Mouse (Mus musculus) E14TG2a.4 (cell line): Measurements from ENCODE around the gene Amd1.

ENCODE experiments used
- H3K27me3 ChIP-seq: 2 replicates; pipeline ENCODE4 v1.6.1; 2014; ENCODE audit warnings: low read length, control low read depth; ENCODE audit not compliant: insufficient read depth
- H3K36me3 ChIP-seq: 2 replicates; pipeline ENCODE4 v1.6.1; 2014; ENCODE audit warnings: low read length, control low read depth; ENCODE audit not compliant: insufficient read depth
- H3K4me1 ChIP-seq: replicated peaks from 2 replicates; pipeline ENCODE4 v1.6.1; 2014; ENCODE audit warnings: low read depth, low read length, control low read depth
- H3K4me3 ChIP-seq: replicated peaks from 2 replicates; pipeline ENCODE4 v1.5.1; 2014; ENCODE audit warnings: mild to moderate bottlenecking, low read length
- H3K9me3 ChIP-seq: 2 replicates; pipeline ENCODE4 v1.6.1; 2014; ENCODE audit warnings: low read length, control low read depth
- CTCF ChIP-seq: conservative IDR thresholded peaks from 2 replicates; pipeline ENCODE4 v1.5.1; 2014; ENCODE audit warnings: low read length
- NANOG ChIP-seq: IDR thresholded peaks from 2 replicates; pipeline ENCODE4 v1.6.1; 2014; ENCODE audit warnings: borderline replicate concordance, low read length, mixed read lengths
- POU5F1 ChIP-seq: IDR thresholded peaks from 2 replicates; pipeline ENCODE4 v1.6.1; 2014; ENCODE audit warnings: low read length, borderline replicate concordance

Amd1 gene

DNA sequence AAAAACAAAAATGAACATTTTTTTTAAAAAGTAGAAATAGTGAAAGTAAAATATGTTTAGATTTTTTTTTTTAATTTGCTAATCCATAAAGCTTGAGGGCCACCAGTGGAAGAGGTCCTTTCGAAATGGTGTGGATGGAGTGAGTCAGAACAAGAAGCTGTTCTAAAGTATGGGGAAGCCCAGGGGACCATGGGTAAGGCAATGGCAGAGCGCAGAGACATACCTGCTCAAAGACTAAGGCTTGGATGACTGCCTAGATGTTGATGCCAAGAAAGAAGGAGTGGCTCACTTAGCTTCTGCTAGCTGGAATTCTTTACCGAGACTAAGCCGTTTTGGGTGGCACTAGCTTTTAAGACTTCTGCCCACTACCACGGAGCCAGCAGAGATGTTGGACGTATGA, 39.8 kb downstream of the Amd1 start:
- H3K9me3 ChIP-seq, result no peaks in the 10 kb centered on the region
- no peaks in the 10 kb centered on the region for H3K27me3 ChIP-seq
- H3K4me3 ChIP-seq, result no peak overlapping the region
- H3K36me3 ChIP-seq, result no peaks in the 10 kb centered on the region
- TF ChIP-seq CTCF (no peak), POU5F1 (no peak), NANOG (no peak)
- peaks cover 31% of the 10 kb centered on the region for H3K4me1 ChIP-seq

DNA sequence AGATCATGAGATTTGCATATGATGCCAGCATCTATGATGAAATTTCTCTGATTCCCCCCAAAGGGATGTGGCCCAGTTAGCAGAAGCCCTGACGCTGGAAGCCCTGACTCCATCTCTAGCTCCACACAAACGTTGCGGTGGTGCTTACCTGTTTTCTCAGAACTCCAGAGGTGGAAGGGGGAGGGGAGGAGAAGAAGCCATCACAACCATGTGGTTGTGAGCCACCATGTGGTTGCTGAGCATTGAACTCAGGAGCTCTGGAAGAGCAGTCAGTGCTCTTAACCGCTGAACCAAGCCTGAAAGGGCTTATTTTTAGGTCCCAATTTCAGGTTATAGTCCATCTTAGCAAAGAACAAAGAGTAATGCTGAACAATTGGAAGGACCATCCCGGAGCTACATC, 41.7 kb downstream of the Amd1 start:
- H3K27me3 ChIP-seq, result no peaks in the 10 kb centered on the region
- TF ChIP-seq POU5F1, result no peak
- no peak for TF ChIP-seq CTCF
- no peak for TF ChIP-seq NANOG
- H3K36me3 ChIP-seq, result peaks cover 9% of the 10 kb centered on the region
- peaks cover 31% of the 10 kb centered on the region for H3K4me1 ChIP-seq
- no peaks in the 10 kb centered on the region for H3K9me3 ChIP-seq
- 0 out of 2 replicates have a peak overlapping the region, but pooled peaks have one; percentile 8 for H3K4me3 ChIP-seq

DNA sequence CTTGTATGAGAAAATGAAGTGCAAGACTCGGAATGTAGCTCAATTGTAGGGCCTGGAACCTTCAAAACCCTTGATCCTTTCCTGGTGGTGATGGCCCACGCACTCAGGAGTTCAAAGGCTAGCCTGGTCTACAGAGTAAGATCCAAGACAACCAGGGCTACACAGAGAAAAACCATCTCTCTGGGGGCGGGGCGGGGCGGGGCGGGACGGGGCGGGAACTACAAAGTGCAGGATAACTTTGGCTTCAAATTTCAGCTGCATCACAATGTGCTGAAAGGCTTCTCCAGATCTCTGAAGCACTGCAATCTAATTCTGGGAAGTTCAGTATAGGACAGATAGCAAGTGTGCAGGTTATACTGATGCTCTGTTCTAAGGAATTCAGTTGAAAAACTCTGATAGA, 42.4 kb downstream of the Amd1 start:
- Histone ChIP-seq H3K4me1 (peaks cover 31% of the 10 kb centered on the region), H3K27me3 (no peaks in the 10 kb centered on the region), H3K4me3 (0 out of 2 replicates have a peak overlapping the region, but pooled peaks have one; percentile 17), H3K9me3 (no peaks in the 10 kb centered on the region), H3K36me3 (peaks cover 15% of the 10 kb centered on the region)
- no peak for TF ChIP-seq POU5F1
- TF ChIP-seq NANOG, result no peak
- TF ChIP-seq CTCF, result no peak

DNA sequence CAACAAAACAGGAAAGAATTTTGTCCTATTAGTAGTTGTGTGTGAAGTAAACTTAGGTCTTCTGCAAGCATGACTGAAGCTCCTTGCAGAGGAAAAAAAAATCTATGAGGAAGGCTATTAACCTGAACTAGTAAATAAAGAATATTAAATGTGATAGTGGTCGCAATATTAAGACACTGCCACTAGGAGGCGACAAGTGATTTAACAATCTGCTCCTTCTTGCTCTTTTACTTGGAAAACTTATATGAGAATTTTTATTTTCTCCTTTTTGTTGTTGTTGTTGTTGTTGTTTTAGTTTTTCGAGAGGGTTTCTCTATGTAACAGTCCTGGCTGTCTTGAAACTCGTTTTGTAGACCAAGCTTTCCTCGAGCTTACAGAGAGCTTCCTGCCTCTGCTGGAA, 43.0 kb downstream of the Amd1 start:
- TF ChIP-seq CTCF (peak; percentile 56), POU5F1 (no peak)
- Histone ChIP-seq H3K36me3 (peaks cover 20% of the 10 kb centered on the region), H3K4me1 (peaks cover 31% of the 10 kb centered on the region), H3K9me3 (no peaks in the 10 kb centered on the region), H3K4me3 (0 out of 2 replicates have a peak overlapping the region, but pooled peaks have one; percentile 17), H3K27me3 (no peaks in the 10 kb centered on the region)

DNA sequence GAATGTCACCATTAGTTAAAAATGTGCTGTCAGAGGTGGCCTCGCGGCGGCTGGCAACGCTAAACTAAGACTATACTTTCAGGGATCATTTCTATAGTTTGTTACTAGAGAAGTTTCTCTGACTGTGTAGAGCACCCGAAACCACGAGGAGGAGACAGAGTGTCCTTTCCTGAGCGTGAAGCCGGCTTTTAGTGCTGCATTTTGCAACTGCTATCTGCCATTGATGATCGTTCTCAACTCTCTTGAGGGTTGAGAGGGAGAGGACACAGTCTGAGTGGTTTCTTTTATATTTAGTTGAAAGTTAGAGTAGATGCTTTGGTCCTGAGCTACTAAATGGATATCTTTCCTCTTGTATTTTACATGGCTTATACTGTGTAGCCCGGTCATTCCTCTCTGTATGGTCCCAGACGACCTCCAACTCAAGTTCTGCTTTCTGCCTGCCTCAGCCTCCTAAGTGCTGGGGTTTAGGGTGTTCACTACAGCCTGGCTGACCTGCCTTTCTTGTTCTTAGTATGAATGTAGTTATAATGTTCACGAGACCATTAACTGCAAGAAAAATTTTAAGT, 43.5 kb downstream of the Amd1 start:
- Histone ChIP-seq H3K9me3 (no peaks in the 10 kb centered on the region), H3K4me1 (peaks cover 31% of the 10 kb centered on the region), H3K36me3 (peaks cover 24% of the 10 kb centered on the region), H3K4me3 (no peak overlapping the region), H3K27me3 (no peaks in the 10 kb centered on the region)
- peak; percentile 33; the same call in 1 of the 2 replicates for TF ChIP-seq NANOG
- TF ChIP-seq POU5F1, result peak; percentile 67
- TF ChIP-seq CTCF, result no peak

DNA sequence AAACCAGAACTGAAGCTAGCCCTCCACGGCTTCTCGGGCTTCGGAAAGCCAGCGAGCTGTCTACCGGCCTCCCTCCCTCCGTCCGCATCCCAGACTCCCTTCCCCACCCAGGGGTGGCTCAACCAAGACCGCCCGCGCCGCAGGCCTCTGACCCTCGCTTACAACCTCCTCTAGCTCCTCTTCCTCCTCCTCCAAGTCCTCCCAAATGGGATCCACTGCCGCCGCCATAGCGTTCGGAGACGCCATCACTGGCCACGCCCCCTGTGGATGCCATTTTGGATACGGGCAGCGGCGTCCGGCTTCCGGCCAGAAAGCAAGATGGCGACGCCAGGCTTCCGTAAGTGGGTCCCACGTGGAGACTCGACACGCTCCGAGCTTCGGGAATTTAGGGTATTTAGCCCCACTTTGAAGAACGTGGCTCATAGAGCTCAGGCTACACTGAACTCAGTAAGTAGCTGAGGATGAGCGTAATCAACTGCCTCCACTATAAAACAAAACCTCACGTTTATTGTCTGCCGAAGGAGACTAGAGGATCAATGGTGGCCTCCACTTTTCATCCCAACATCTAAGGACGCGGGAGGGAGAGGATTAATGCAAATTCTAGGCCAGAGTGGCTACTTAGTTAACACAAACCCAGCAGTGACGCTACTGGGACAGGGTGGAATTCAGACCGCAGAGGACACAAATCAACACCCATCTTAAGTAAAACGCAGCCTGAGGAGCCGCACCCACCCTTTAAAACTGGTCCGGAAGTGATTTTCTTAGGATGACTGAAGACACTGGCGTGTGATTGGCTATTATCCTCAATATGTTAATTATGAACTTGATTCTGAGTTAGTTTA, 44.4 kb downstream of the Amd1 start, which contains the start of gene Gtf3c6:
Gene Gtf3c6, minus strand, starts transcription at position 695 of the 842 bp plus-strand sequence.
- H3K9me3 ChIP-seq, result no peaks in the 10 kb centered on the region
- peaks cover 33% of the 10 kb centered on the region for H3K36me3 ChIP-seq
- TF ChIP-seq NANOG (no peak), CTCF (no peak), POU5F1 (no peak)
- H3K4me1 ChIP-seq, result peaks cover 31% of the 10 kb centered on the region
- H3K27me3 ChIP-seq, result no peaks in the 10 kb centered on the region
- peak within 1 kb of the TSS; percentile 92 for H3K4me3 ChIP-seq

DNA sequence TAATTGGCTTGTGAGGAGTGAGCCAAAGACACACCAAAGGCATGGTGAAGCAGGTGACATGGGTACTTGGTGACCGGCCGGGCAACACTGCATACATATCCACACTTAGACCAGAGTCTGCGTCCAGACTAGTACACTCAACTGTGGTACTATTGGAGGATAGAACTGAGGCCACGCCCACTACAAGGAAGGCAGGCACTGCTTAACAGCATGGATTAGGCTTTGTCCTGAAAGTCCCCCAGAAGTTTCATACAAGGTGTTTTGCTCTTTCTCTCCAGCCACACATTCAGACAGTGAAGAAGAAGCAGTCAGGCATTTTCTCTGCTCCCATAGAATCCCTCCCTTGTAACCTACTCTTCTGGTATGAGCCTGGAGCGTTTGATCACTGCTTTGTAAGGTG, 45.3 kb downstream of the Amd1 start:
- TF ChIP-seq NANOG, result no peak
- no peak for TF ChIP-seq CTCF
- TF ChIP-seq POU5F1, result no peak
- Histone ChIP-seq H3K27me3 (no peaks in the 10 kb centered on the region), H3K4me1 (peaks cover 31% of the 10 kb centered on the region), H3K9me3 (no peaks in the 10 kb centered on the region), H3K4me3 (peak overlapping the region; percentile 92), H3K36me3 (peaks cover 42% of the 10 kb centered on the region)

DNA sequence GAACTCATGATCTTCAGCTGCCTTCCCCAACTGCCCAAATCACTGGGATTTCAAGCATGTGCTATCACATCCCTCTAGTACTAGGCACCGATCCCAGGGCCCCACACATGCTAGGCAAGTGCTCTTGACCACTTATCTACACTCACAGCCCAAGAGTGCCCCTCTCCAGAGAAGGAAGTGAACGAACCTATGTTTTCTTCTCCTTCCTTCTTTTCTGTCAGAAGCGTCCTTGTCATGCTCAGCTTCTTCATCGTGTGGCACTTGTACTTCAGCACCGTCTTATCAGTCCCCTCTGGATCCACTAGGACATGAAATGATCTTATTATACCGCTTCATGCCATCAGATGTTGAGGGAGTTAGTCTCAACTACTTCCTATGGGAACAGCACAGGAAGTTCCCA, 51.0 kb downstream of the Amd1 start:
- H3K27me3 ChIP-seq, result no peaks in the 10 kb centered on the region
- H3K4me1 ChIP-seq, result peaks cover 12% of the 10 kb centered on the region
- peaks cover 83% of the 10 kb centered on the region for H3K36me3 ChIP-seq
- no peak overlapping the region for H3K4me3 ChIP-seq
- TF ChIP-seq CTCF (no peak), NANOG (no peak)
- H3K9me3 ChIP-seq, result no peaks in the 10 kb centered on the region

DNA sequence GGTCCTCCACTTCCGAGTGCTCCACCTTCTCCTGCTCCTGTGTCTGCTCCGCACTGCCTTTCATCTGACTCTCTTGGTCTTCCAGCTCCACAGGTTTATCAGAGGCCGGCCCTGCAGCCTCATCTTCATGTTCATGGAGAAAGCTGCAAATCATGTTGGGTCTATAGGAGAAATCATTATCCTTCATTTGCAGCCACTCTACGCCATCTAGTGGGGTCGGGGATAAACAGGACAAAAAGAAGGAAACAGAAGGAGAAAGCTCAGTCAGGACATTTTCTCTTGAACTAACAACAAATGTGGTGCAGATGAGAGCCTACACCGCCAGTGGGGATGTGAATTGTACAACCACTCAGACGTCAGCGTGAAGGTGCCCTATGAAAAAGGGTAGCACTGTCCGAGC, 52.4 kb downstream of the Amd1 start:
- H3K9me3 ChIP-seq, result no peaks in the 10 kb centered on the region
- H3K36me3 ChIP-seq, result peaks cover 79% of the 10 kb centered on the region
- H3K4me1 ChIP-seq, result peaks cover 22% of the 10 kb centered on the region
- TF ChIP-seq CTCF (no peak), POU5F1 (no peak), NANOG (no peak)
- H3K27me3 ChIP-seq, result no peaks in the 10 kb centered on the region
- no peak overlapping the region for H3K4me3 ChIP-seq
